Mouse (Mus musculus) heart, postnatal 0 days (tissue): Measurements from ENCODE around the gene Icos. TPM values are rescaled to one million over a fixed set of nuclear protein-coding genes. Genes with fewer than 3 reads are reported as not detected.

ENCODE experiments used
- ATAC-seq: fragments of 200-750 bp; cut with Nextera tagmentation; 2 replicates; pipeline ENCODE4 v1.8.0; 2017; ENCODE audit warnings: low read depth, moderate number of reproducible peaks, moderate library complexity; ENCODE audit not compliant: insufficient read depth
- DNase-seq: peaks from one replicate; pipeline ENCODE4 v3.0.0-alpha.2; 2016; ENCODE audit warnings: low spot score
- H3K27ac ChIP-seq: fragments of 300-500 bp; sonication (generic); 2 replicates; pipeline ENCODE4 v1.5.1; 2014; ENCODE audit warnings: low read depth, mild to moderate bottlenecking
- H3K27me3 ChIP-seq: fragments of 300-500 bp; sonication (generic); 2 replicates; pipeline ENCODE4 v1.6.1; 2014; ENCODE audit warnings: low read length, mixed read lengths; ENCODE audit not compliant: control insufficient read depth, insufficient read depth
- H3K36me3 ChIP-seq: fragments of 300-500 bp; sonication (generic); replicated peaks from 2 replicates; pipeline ENCODE4 v1.6.1; 2014; ENCODE audit warnings: low read length, mixed read lengths; ENCODE audit not compliant: control insufficient read depth, insufficient read depth
- H3K4me1 ChIP-seq: fragments of 300-500 bp; sonication (generic); 2 replicates; pipeline ENCODE4 v1.6.1; 2014; ENCODE audit warnings: antibody characterized with exemption; ENCODE audit not compliant: control insufficient read depth, insufficient read depth
- H3K4me2 ChIP-seq: fragments of 300-500 bp; sonication (generic); 2 replicates; pipeline ENCODE4 v1.6.1; 2014; ENCODE audit warnings: low read depth, mild to moderate bottlenecking, low read length, moderate library complexity
- H3K4me3 ChIP-seq: fragments of 300-500 bp; sonication (generic); 2 replicates; pipeline ENCODE4 v1.5.1; 2014; ENCODE audit warnings: low read depth, low read length
- H3K9ac ChIP-seq: fragments of 300-500 bp; sonication (generic); replicated peaks from 2 replicates; pipeline ENCODE4 v1.6.1; 2014; ENCODE audit warnings: low read depth, low read length, mixed read lengths
- H3K9me3 ChIP-seq: fragments of 300-500 bp; sonication (generic); replicated peaks from 2 replicates; pipeline ENCODE4 v1.6.1; 2016; ENCODE audit warnings: low read length; ENCODE audit not compliant: control insufficient read depth
- CTCF ChIP-seq: IDR thresholded peaks from 2 replicates; pipeline ENCODE4 v1.5.1; 2016; ENCODE audit warnings: antibody characterized with exemption, control low read depth, low read depth
- EP300 ChIP-seq: IDR thresholded peaks from 2 replicates; pipeline ENCODE4 v1.6.1; 2016; ENCODE audit warnings: antibody characterized with exemption, low read depth
- WGBS: fragments of 180-500 bp; shearing (Covaris S2); extraction: QIAGEN DNeasy Blood & Tissue Kit; methylation state at CpG from one replicate; pipeline ENCODE4 v1.1.7; 2014; 5-methylcytosine and 5-hydroxymethylcytosine counted together
- polyA plus RNA-seq: library from polyadenylated mRNA; unstranded; fragments of >200 nt; fragmentation: Nextera tagmentation; extraction: Ambion mirVana; gene quantifications from 2 replicates; pipeline ENCODE4 v1.2.1, GENCODE M21; 2015
- total RNA-seq: library from RNA; depleted of rRNA; stranded (reverse); fragments of >200 nt; gene quantifications from 2 replicates; pipeline ENCODE4 v1.2.3, GENCODE M21; 2014; ENCODE audit warnings: low replicate concordance

Gene Icos
- total and polyA plus RNA-seq, 2 experiments from 2014 or later, result 0.19 to 0.38 TPM

DNA sequence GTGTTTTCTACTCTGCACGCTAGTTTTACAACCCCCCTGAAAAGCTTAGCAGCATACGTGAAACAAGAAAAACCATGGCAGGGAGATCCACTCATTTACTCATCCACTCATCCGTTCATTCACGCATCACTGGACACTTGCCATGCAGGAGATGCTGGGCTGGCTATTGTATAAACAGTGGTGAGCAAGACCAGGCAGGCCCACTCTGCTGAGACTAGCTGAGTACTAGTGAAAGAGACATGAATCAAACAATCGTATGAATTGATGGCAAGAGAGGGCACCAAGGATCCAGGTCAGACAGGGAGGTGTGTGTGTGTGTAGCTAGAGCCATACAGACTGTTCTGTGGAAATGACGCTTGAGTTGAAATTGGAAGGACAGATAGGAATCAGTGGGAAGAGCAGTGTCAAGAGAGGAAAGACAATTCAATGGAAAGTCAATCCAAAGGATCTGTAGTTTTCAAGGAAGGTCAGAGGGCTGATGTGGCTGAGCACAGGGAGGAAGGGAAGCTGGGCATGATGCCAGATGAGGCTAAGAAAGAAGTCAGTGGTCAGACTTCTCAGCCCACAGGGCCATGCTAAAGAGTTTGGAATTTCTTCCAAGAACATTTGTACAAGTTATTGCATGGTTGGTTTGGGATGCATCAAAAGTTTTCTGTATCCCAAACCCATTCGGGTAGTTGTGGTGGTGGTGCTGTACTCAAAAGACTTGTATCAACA is 1.6 kb downstream of the Icos start:
- no peak overlapping the region for H3K4me3 ChIP-seq
- H3K27me3 ChIP-seq, result no peaks in the 10 kb centered on the region
- no peak overlapping the region for H3K9ac ChIP-seq
- no peak overlapping the region for H3K4me2 ChIP-seq
- H3K36me3 ChIP-seq, result no peaks in the 10 kb centered on the region
- DNase-seq, result no peak
- 78% methylated on average over 7 of the region's 7 CpGs for WGBS
- no peak overlapping the region for H3K27ac ChIP-seq
- no peaks in the 10 kb centered on the region for H3K4me1 ChIP-seq
- TF ChIP-seq EP300, result no peak
- no peak for TF ChIP-seq CTCF
- H3K9me3 ChIP-seq, result no peaks in the 10 kb centered on the region
- ATAC-seq, result no peak

DNA sequence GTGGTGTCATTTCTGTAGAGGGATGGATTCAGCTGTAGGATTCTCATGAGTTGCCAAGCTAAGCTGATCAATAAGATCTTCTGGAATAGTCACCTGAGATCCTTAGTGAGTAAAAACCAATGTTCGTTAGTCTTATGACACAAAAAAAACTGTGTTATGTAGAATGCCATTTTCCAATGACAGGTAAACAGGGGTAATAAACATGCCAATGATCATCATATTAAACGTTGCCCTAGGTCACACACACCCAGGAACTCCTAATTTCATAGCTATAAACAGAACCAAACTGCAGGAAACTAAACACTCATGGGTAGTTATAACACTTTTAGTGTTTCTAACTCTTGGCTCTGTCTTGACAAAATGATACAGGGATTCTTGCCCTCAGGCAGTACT is 2.1 kb downstream of the Icos start:
- Histone ChIP-seq H3K9me3 (no peaks in the 10 kb centered on the region), H3K4me3 (no peak overlapping the region), H3K9ac (no peak overlapping the region), H3K4me1 (no peaks in the 10 kb centered on the region), H3K4me2 (no peak overlapping the region), H3K36me3 (no peaks in the 10 kb centered on the region), H3K27me3 (no peaks in the 10 kb centered on the region), H3K27ac (no peak overlapping the region)
- TF ChIP-seq EP300 (no peak), CTCF (no peak)
- WGBS, result 82% methylated on average over 2 of the region's 2 CpGs
- no peak for ATAC-seq
- DNase-seq, result no peak

DNA sequence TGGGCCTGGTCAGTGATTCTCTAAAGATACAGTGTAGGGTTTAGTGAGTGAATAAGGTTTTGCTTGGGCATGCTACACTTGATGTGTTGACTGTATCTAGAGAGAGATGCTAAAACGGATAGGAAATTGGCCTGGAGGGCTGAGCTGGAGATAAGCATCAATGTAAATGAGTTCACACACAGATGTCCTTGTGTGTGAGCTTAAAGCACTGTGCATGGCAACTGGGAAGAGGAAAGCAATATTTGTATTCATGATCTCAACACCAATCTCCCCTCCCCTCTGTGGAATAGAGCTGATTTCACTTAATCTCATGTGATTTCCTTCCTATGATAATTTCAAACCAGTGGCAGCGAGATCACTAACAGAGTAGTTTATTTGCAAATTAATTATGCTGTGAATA is 7.3 kb downstream of the Icos start:
- no peak overlapping the region for H3K4me3 ChIP-seq
- no peaks in the 10 kb centered on the region for H3K27me3 ChIP-seq
- no peak overlapping the region for H3K4me2 ChIP-seq
- DNase-seq (no peak), ATAC-seq (no peak)
- TF ChIP-seq EP300 (no peak), CTCF (no peak)
- no peaks in the 10 kb centered on the region for H3K9me3 ChIP-seq
- 51% methylated on average over 2 of the region's 2 CpGs for WGBS
- no peak overlapping the region for H3K27ac ChIP-seq
- no peak overlapping the region for H3K9ac ChIP-seq
- no peaks in the 10 kb centered on the region for H3K36me3 ChIP-seq
- H3K4me1 ChIP-seq, result no peaks in the 10 kb centered on the region

DNA sequence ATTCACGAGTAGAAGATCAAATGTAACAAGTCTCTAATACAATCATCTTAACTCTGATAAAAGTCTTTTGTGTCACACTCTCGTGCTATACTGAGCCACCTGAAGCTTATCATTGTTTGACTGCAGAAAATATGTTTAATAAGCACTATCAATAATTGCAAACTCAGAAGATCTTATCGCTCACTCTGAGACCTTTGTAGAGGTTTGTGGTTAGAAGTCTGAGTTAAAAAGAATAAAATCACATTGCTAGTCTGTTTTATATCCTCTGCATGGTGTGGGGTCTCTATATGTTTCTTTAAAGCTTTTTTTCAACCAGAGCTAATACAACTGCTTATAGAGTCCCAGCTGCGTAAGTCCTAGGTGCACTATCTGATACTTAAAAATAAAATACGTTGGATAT is 8.4 kb downstream of the Icos start:
- Histone ChIP-seq H3K4me1 (no peaks in the 10 kb centered on the region), H3K9me3 (no peaks in the 10 kb centered on the region), H3K36me3 (no peaks in the 10 kb centered on the region), H3K27me3 (no peaks in the 10 kb centered on the region), H3K4me2 (no peak overlapping the region), H3K4me3 (no peak overlapping the region), H3K9ac (no peak overlapping the region), H3K27ac (no peak overlapping the region)
- DNase-seq (no peak), ATAC-seq (no peak)
- TF ChIP-seq CTCF, result no peak
- 76% methylated on average over 5 of the region's 5 CpGs for WGBS

DNA sequence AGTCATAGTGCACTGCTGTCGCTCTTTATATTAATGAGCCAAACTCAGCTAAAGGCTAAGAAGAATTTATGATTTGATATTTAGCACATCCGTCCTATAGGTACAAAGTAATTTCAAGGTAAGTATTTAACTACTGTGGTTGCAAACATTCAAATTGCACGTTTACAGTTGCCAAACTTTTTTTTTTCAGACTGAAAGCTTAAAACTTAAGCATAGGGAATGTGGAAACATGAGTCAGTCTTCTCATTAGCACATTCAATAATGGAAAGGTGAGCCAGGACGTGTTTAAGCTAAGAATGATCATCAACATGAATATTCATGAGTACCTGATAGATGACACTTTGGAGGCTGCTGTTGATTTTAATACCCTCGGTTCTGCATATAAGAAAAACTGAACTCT is 11.4 kb downstream of the Icos start:
- H3K9me3 ChIP-seq, result no peaks in the 10 kb centered on the region
- ATAC-seq, result no peak
- TF ChIP-seq EP300 (no peak), CTCF (no peak)
- no peaks in the 10 kb centered on the region for H3K36me3 ChIP-seq
- no peak overlapping the region for H3K27ac ChIP-seq
- no peak overlapping the region for H3K4me2 ChIP-seq
- H3K9ac ChIP-seq, result no peak overlapping the region
- no peaks in the 10 kb centered on the region for H3K27me3 ChIP-seq
- no peaks in the 10 kb centered on the region for H3K4me1 ChIP-seq
- WGBS, result 77% methylated on average over 5 of the region's 5 CpGs
- DNase-seq, result no peak
- H3K4me3 ChIP-seq, result no peak overlapping the region

DNA sequence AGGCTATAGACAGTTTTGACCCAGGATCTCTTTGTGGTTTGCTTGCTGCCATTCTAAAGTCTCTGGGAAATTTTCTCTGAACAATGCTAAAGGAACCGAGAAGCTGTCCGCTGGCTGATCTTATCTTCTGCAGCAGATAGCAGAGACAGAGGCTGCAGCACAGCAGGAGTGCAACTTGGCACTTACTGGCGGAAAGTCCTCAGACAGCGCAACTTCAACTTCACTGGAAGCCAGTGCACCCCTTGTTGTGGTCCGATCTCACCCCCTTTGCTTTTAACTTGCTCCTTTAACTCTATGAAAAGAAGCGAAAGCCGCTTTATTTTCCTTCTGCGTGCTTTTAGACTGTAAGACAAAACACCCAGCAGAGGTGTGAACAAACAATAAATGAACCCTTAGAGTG is 12.6 kb downstream of the Icos start:
- H3K27ac ChIP-seq, result no peak overlapping the region
- H3K4me1 ChIP-seq, result no peaks in the 10 kb centered on the region
- no peak overlapping the region for H3K4me3 ChIP-seq
- no peak overlapping the region for H3K9ac ChIP-seq
- H3K36me3 ChIP-seq, result no peaks in the 10 kb centered on the region
- WGBS, result 44% methylated on average over 8 of the region's 8 CpGs
- ATAC-seq, result no peak
- H3K9me3 ChIP-seq, result no peaks in the 10 kb centered on the region
- TF ChIP-seq EP300 (no peak), CTCF (no peak)
- DNase-seq, result no peak
- no peaks in the 10 kb centered on the region for H3K27me3 ChIP-seq
- peak overlapping the region; percentile 6; the same call in 1 of the 2 replicates for H3K4me2 ChIP-seq
